Mouse (Mus musculus): ENCODE data around the gene Tfpi. TPM values are rescaled to one million over a fixed set of nuclear protein-coding genes. Genes with fewer than 3 reads are reported as not detected.

The Tfpi gene
- polyA plus RNA-seq, 1 experiment from 2014 or later: 38.2 TPM

DNA sequence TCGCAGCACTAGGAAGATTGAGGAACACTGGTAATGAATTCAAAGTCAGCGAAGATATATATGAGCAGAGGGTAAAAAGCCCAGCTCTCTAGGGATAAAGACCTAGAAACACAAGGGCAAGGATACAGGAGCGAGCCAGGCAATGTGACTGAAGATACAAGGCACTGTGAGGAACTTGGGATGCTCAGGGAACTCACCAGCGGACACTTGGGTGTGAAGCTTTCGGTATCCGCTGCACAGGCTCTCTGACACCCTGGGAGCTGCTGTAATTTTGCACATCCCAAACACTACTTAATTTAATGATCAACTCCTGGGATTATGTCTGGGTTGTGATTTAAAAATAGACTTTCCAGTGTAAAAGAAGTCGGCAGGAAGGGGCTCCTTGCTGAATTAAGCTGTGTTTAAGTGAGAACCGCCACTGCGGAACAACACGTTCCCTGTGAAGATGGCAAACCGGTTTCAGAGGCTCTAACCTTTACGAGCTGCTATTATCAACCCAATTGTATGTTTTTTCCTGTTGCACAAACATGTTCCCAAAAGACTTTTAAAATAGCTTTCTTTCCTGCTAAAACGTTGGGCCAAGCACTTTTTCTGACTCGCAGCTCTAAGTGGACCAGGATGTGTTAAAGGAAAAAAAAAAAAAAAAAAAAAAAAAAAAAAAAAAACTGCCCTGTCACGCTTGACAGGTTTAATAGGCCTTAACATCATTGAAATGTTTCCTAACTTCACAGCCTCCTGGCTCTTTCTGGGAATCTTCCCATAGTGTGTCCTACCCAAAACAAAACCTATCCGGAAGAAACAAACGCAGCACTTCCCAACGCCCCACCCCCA lies 89.8 kb downstream of the Tfpi start:
- peak; percentile 86 for ATAC-seq (replicated peaks; ENCODE audit: low FRiP score)
- no peaks in the 10 kb centered on the region for H3K36me3 ChIP-seq
- 25% methylated on average over 18 of the region's 18 CpGs for WGBS
- H3K4me1 ChIP-seq: peaks cover 19% of the 10 kb centered on the region
- H3K9ac ChIP-seq: no peak overlapping the region
- no peaks in the 10 kb centered on the region for H3K27me3 ChIP-seq
- H3K4me3 ChIP-seq (replicated peaks): peak overlapping the region; percentile 28
- H3K27ac ChIP-seq: peak overlapping the region; percentile 67
- peak overlapping the region; percentile 48 for H3K4me2 ChIP-seq
- H3K9me3 ChIP-seq (replicated peaks): no peaks in the 10 kb centered on the region

DNA sequence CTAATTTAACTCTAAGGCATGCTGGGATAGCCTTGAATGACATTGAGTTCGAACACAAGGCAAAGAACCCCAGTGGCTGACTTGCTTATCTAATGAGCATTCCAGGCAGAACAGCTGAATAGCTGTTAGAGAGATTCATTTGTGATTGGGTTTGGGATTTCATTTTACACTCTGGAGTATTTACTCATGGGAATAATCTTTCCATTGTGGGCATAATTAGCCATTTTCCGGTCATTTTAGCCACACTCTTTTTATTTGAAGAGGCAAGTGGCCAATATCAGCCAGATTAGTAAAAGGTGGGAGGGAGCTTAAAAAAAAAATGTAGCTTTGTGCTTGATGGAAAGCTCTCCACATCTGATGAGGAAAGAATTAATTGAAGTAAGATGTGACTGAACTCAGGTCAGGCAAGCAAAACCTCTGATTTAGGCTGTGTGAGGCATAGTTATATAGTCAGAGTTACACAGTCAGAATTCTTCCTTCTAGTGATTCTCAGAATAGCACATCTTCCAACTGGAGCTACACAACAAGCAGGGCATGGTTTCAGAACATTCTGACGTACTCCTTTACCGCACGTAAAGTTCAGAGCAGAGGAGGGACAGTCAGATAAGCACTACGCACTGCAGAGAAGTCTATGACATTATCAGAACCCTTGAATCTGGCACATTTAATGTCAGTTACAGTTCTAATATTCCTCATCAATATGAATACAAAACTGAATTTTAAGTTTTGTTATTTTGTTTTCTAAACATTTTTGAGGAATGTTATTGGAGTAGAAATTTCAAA lies 91.5 kb downstream of the Tfpi start:
- Histone ChIP-seq H3K27me3 (no peaks in the 10 kb centered on the region), H3K36me3 (no peaks in the 10 kb centered on the region), H3K27ac (no peak overlapping the region), H3K9me3 (replicated peaks) (no peaks in the 10 kb centered on the region), H3K4me2 (no peak overlapping the region), H3K4me1 (peaks cover 25% of the 10 kb centered on the region), H3K4me3 (replicated peaks) (no peak overlapping the region), H3K9ac (no peak overlapping the region)
- ATAC-seq (replicated peaks; ENCODE audit: low FRiP score): no peak
- 86% methylated on average over 6 of the region's 6 CpGs for WGBS

DNA sequence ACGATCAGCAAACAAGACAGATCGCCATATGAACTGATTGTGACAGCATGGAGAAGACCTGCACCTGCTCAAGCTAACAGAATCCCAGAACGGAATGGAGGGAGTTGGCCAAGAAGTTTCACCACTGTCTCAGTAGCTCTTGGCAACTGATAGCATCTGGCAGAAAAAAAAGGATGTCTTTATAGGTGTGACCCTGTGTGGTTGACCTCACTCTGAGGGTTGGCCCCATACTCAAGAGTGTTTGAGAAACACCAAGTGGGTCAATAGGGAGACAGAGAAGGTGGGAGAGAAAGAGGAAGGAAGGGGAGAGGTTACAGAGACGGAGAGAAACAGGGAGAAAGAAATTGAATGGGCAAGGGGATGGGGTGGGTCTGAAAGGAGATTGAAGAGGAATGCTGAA lies 92.7 kb downstream of the Tfpi start:
- Histone ChIP-seq H3K9ac (no peak overlapping the region), H3K27me3 (no peaks in the 10 kb centered on the region), H3K9me3 (replicated peaks) (no peaks in the 10 kb centered on the region), H3K4me3 (replicated peaks) (no peak overlapping the region), H3K4me2 (no peak overlapping the region), H3K27ac (no peak overlapping the region), H3K4me1 (peaks cover 28% of the 10 kb centered on the region), H3K36me3 (no peaks in the 10 kb centered on the region)
- no peak for ATAC-seq (replicated peaks; ENCODE audit: low FRiP score)
- WGBS: 65% methylated on average over 4 of the region's 4 CpGs

Other genes with a start within 250 kb of the Tfpi start
- 65.6 and 73.4 TPM in 2 replicates for gene Calcrl, start 51.4 kb downstream of the Tfpi start, polyA plus RNA-seq (2015; fragmentation: Nextera tagmentation; extraction: Ambion mirVana)
- gene Ctnnd1, start 174.0 kb upstream of the Tfpi start, polyA plus RNA-seq (2015; fragmentation: Nextera tagmentation; extraction: Ambion mirVana): 50.3 and 54.7 TPM in 2 replicates
- 0.26 and 0.34 TPM in 2 replicates for gene Btbd18, start 182.3 kb upstream of the Tfpi start, polyA plus RNA-seq (2015; fragmentation: Nextera tagmentation; extraction: Ambion mirVana)
- 355 and 388 TPM in 2 replicates for gene Selenoh, start 194.0 kb upstream of the Tfpi start, polyA plus RNA-seq (2015; fragmentation: Nextera tagmentation; extraction: Ambion mirVana)
- not detected in 2 replicates for gene Gm28635, start 201.3 kb upstream of the Tfpi start, polyA plus RNA-seq (2015; fragmentation: Nextera tagmentation; extraction: Ambion mirVana)
- gene Med19, start 201.6 kb upstream of the Tfpi start, polyA plus RNA-seq (2015; fragmentation: Nextera tagmentation; extraction: Ambion mirVana): 41.3 and 44.4 TPM in 2 replicates
- gene Tmx2, start 202.4 kb upstream of the Tfpi start, polyA plus RNA-seq (2015; fragmentation: Nextera tagmentation; extraction: Ambion mirVana): 174 and 179 TPM in 2 replicates
- 29.8 and 30.2 TPM in 2 replicates for gene Zdhhc5, start 238.4 kb upstream of the Tfpi start, polyA plus RNA-seq (2015; fragmentation: Nextera tagmentation; extraction: Ambion mirVana)